Mouse (Mus musculus) heart, adult 2 months (tissue): ENCODE measurements around the gene Cdhr4.

Experiments used
- CTCF ChIP-seq: fragments of 200-600 bp; IDR thresholded peaks from 2 replicates; pipeline ENCODE4 v1.8.1; 2022; ENCODE audit warnings: antibody characterized with exemption, mild to moderate bottlenecking, moderate library complexity
- EP300 ChIP-seq: fragments of 200-500 bp; IDR thresholded peaks from 2 replicates; pipeline ENCODE4 v1.6.1; 2011; ENCODE audit warnings: low read depth, low read length, control low read depth; ENCODE audit not compliant: insufficient read depth
- POLR2A ChIP-seq: fragments of 200-500 bp; IDR thresholded peaks from 2 replicates; pipeline ENCODE4 v1.6.1; 2011; ENCODE audit warnings: mild to moderate bottlenecking, low read depth, low read length, control low read depth; ENCODE audit not compliant: insufficient read depth

DNA sequence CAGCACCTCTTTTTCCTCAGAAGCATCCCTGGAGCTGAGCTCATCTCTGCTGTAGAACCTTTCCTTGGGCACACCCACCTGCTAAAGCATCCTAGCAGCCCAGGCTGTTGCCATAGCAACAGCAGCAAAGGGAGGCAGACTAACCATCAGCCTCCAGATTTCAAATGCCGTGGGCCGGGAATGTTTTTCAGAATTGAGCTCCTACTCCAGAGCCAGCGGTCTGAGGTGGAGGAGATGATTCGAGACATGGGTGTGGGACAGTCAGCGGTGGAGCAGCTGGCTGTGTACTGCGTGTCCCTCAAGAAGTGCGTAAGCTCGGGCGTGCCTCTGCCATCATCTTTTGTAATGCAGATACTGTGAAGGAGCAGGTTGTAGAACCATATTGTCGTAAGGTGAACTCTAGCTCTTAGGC is 30.9 kb upstream of the Cdhr4 start:
- TF ChIP-seq CTCF (no peak), EP300 (no peak), POLR2A (no peak)
